Mouse (Mus musculus): Measurements from ENCODE around the gene Zbtb3. TPM values are rescaled to one million over a fixed set of nuclear protein-coding genes. Genes with fewer than 3 reads are reported as not detected.

Zbtb3 gene
- polyA plus RNA-seq, 1 experiment: 1.4 TPM

DNA sequence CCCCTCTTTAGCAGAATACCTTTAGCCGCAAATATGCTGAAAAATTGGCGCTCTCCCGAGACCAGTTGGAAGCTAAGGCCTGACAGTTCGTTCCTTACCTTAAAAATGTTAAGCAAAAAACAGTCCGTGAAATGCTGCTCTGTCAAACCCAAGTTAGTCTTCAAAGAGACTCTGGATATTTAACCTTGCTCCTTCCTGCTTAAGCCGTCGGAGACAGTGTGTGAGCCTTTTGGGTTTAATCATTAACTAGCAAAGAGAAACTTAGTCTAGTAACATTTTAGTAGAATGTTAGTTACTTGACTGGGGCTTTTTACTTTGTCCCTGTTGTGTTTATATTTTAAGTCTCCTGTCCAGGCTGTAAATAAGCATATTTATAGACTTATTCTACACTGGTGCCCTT lies 18.8 kb downstream of the Zbtb3 start:
- TF ChIP-seq GATA1 (IDR thresholded peaks at IDR 0.05; ENCODE audit: low read length): no peak

GRCm38 (mm10) chr19:8822696-8823095 lies 20.3 kb downstream of the Zbtb3 start:
- no peak for TF ChIP-seq GATA1 (IDR thresholded peaks at IDR 0.05; ENCODE audit: low read length)

GRCm38 (mm10) chr19:8829660-8830059 lies 27.3 kb downstream of the Zbtb3 start, which contains the start of gene AC129217.1:
TSS of gene AC129217.1 (plus strand) at chr19:8829773.
- no peak for TF ChIP-seq GATA1 (IDR thresholded peaks at IDR 0.05; ENCODE audit: low read length)

GRCm38 (mm10) chr19:8830664-8831063 lies 28.3 kb downstream of the Zbtb3 start:
- TF ChIP-seq GATA1 (IDR thresholded peaks at IDR 0.05; ENCODE audit: low read length): no peak

- TF ChIP-seq GATA1 (IDR thresholded peaks at IDR 0.05; ENCODE audit: low read length): no peak
Measured at GRCm38 (mm10) chr19:8831262-8831661, 28.9 kb downstream of the Zbtb3 start.

DNA sequence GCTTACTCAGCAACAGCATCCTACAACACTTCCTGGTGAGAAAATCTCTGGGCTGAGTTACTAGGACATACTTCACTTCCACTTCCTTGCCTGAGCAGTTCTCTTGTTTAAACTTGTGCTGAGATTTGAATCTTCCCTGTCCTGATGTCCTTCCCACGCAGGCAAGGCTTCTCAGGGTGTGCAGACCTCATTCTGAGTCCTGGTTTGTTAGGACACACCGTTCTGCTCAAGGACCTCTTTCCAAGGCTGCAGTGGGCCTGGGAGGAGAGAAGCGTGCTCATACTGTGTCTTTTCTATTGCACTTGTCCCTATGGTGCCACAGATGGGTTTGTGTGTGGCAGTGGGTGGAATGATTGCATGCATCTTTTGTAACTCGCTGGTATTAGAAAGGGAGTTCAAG lies 30.6 kb downstream of the Zbtb3 start:
- no peak for TF ChIP-seq GATA1 (IDR thresholded peaks at IDR 0.05; ENCODE audit: low read length)

DNA sequence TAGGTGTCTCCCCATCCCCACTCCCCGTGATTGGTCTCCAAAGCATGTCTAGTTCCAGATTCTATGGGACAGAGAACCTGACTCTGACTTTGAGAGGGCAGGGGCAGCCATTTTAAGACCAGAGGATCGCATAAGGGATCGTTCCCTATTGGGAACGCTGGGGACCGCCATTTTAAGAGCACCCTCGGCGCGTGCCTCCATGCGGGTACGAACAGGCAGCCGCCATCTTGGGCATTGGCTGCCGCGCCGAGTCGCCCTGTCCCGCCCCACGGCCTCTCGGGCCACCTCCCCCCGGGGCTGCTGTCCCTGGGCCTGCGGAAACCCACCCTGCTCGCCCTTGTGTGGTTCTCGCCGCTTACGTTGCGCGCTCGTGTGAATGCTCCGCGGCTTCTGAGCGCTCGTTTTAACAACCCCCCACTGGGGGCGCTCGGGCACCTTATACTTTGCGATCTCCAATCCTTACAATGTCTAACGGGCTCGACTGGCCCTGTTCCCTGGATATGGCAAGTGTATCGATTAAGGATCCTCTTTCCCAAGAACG lies 35.0 kb downstream of the Zbtb3 start, which contains the start of gene Bscl2:
Bscl2 (plus strand) TSS at position 217 of the 541 bp plus-strand sequence.
- TF ChIP-seq GATA1 (IDR thresholded peaks at IDR 0.05; ENCODE audit: low read length): no peak

DNA sequence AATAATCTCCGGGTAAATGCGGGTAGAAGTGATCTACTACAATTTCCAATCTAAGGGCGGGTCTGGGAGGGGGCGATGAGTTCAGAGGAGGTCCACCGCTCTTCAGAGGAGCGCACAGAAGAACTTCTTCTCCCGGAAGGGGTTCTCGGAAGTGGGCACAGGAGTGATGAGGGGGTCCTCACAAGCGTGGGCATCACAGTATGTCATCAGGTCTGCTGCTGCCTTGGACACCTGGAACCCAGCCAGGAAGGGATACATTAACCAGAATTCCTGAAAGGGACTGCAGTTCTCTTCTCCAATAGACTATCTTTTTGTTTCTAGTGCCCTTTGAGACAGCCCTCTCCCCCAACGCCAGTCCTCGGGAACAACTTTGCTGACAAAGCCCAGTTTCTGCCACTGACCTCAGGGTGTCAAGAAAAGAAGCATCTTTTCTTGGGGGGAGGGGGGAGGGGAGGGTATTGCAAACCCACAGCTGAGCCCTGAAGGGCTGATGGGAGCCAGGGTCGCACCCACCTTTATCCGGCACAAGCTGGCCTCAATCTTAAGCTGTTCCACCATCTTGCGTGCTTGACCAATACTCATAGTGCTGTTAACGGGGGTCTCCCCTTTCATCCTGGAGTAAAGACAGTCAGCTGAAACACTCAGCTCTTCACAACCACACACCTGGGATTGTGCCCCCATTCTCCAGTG lies 35.8 kb downstream of the Zbtb3 start:
- TF ChIP-seq GATA1 (IDR thresholded peaks at IDR 0.05; ENCODE audit: low read length): no peak

DNA sequence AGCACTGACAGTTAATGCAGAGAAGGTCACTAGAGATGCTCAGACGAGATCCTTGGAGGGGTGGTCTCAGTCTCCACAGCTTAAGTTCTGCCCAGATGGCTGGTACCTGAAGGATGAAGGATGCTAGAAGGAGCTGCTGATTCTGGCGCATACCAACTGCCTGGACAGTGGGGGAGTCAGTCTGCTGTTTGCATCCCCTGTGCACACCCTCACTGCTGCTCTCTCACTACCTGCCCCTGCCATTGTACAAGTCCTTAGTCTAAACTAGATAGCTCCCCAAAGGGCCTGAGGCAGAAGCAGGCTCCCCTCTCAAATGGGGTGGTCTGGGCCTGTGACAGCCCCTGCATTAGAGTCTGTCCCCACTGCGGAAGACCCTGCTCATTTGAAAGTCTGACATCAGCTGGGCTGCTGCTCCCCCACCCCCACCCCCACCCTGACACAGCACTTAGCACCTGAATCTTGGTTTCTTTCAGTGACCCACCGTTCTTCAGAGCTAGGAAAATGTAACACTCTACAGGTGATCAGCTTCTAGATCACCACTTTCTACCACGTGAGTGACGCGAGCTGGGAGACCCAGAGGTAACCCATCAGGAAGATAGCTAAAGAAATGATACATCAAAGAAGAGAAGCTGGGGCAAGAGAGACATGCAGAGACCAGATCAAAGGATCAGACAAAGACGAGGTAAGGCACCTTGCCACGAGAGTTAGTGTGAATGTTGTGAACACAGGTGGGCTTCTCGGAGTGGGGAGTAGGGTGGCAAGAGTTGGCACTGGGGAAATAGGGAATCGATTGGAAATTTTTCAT lies 37.0 kb downstream of the Zbtb3 start, which contains the start of gene Gng3:
Gng3 (minus strand) TSS at position 92 of the 805 bp plus-strand sequence.
- TF ChIP-seq GATA1 (IDR thresholded peaks at IDR 0.05; ENCODE audit: low read length): no peak

GRCm38 (mm10) chr19:8839908-8840791 lies 37.8 kb downstream of the Zbtb3 start:
- no peak for TF ChIP-seq GATA1 (IDR thresholded peaks at IDR 0.05; ENCODE audit: low read length)

GRCm38 (mm10) chr19:8841012-8841411 lies 38.7 kb downstream of the Zbtb3 start:
- TF ChIP-seq GATA1 (IDR thresholded peaks at IDR 0.05; ENCODE audit: low read length): no peak

DNA sequence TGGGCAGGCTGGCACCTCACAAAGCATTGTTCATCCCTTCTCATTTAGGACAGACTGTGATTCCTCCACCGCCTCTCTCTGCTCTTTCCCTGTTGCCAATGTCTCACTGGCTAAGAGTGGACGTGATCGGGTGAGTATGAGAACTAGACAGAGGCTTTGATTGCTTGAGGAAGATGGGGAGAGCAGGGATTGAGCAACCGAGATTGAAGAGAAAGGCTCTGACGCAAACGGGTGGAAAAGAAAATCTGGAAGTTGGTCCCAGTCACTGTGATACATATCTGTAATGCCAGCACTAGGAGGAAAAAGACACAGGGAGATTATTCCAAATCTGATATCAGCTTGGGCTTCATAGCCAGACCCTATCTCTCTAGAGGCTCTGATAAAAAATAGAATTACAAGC lies 40.6 kb downstream of the Zbtb3 start:
- no peak for TF ChIP-seq GATA1 (IDR thresholded peaks at IDR 0.05; ENCODE audit: low read length)

DNA sequence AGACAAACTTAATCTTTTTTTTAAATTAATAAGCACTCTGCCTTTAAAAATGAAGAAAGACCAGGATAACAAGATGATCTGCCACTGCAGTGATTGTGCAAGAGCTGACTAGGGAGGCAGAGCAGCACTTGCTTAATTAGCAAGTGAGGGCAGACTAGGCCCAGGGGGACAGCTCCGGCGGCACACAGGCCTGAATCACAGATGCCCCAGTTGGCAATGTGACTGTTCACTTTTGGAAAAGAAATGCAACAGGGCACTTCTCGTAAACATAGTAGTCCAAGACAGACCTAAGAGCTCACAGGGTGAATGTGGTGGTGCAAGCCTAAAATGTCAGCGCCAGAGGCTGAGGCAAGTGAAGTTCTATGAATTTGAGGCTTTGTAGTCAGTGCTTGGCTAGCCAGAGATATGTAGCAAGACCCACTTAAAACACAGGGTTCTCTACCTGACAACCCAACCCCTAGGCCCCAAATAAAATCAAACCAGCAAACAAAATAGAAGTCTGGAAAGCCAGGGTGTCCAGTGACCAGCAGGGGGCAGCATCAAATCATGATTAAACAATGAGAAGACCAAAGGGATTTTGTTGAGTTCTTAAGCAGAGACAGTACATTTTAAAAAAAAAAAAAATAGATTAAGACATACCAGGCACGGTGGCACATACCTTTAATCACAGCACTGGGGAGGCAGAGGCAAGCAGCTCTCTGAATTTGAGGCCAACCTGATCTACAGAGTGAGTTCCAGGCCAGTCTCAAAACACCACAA lies 42.2 kb downstream of the Zbtb3 start:
- TF ChIP-seq GATA1 (IDR thresholded peaks at IDR 0.05; ENCODE audit: low read length): no peak

DNA sequence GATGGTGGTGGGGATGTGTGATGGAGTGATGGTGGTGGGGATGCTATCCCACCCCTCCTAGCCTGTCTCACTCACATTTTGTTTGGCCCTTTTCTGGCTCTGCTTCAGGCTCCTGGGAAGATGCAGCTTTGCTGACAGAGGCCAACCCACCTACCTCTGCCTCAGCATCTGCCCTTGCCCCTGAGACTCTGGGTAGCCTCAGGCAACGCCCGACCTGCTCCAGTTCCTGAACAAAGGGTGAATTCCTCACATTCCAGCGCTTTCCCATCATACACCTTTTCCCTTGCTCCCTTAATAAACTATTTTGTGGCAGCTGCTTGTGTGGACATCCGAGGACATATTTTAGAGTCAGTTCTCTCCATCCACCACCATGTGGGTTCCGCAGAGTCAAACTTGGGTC lies 46.0 kb downstream of the Zbtb3 start:
- TF ChIP-seq GATA1 (IDR thresholded peaks at IDR 0.05; ENCODE audit: low read length): no peak
